22 mouse cellular contexts compared by ENCODE assay signal in genomic region chr9:86781426-86781825, GRCm38 (mm10). TPM values are rescaled to one million over a fixed set of nuclear protein-coding genes. Genes with fewer than 3 reads are reported as not detected.
"Had no signal": no experiment of that assay in that cellular context is flagged by ENCODE, and none has a peak within 500 bp of the region (broad histone marks: within the 10 kb centered on the region; RNA-seq: fewer than 3 reads in every experiment).

No protein-coding gene starts in this region.

- H3K4me1 ChIP-seq: midbrain, embryonic 10.5 days; midbrain, embryonic 12.5 days; neural tube, embryonic 13.5 days; neural tube, embryonic 15.5 days had no signal

- H3K36me3 ChIP-seq: midbrain, embryonic 10.5 days had no signal

- H3K27me3 ChIP-seq: midbrain, embryonic 12.5 days; neural tube, embryonic 13.5 days; neural tube, embryonic 15.5 days had no signal

- H3K9me3 ChIP-seq: midbrain, embryonic 10.5 days; midbrain, embryonic 12.5 days; neural tube, embryonic 13.5 days; neural tube, embryonic 15.5 days had no signal

- H3K4me2 ChIP-seq: lung, embryonic 14.5 days; midbrain, embryonic 12.5 days; neural tube, embryonic 13.5 days; neural tube, embryonic 15.5 days had no signal

- H3K9ac ChIP-seq: lung, embryonic 14.5 days; midbrain, embryonic 12.5 days; neural tube, embryonic 13.5 days; neural tube, embryonic 15.5 days had no signal

- ATAC-seq: midbrain, embryonic 16.5 days had no signal

- H3K27ac ChIP-seq: midbrain, embryonic 10.5 days; midbrain, embryonic 12.5 days; neural tube, embryonic 13.5 days; neural tube, embryonic 15.5 days had no signal

- H3K4me3 ChIP-seq: midbrain, embryonic 10.5 days; midbrain, embryonic 12.5 days; myocyte; neural tube, embryonic 13.5 days; neural tube, embryonic 15.5 days had no signal

- DNase-seq: lung, adult 18-20 months; lung, embryonic 14.5 days; lung, postnatal 10 days; lung, postnatal 4 days; midbrain, embryonic 14.5 days; retina, postnatal 1 day; right cerebral cortex, adult 18-20 months; right cerebral cortex, postnatal 25 days; right cerebral cortex, postnatal 4 days; spleen, adult 18-20 months; thymus, adult 18-20 months; thymus, postnatal 14 days; thymus, postnatal 36 days had no signal

RNA-seq across cellular contexts. Expression of gene Prss35, which starts 38.0 kb away (rescaled TPM):
- total RNA-seq: megakaryocyte, adult 5-6 weeks; megakaryocyte-erythroid progenitor cell, adult 5-6 weeks had no signal
- polyA plus RNA-seq: small intestine, adult 2 months had no signal
